Mouse (Mus musculus): Measurements from ENCODE around the gene Usp43.

DNA sequence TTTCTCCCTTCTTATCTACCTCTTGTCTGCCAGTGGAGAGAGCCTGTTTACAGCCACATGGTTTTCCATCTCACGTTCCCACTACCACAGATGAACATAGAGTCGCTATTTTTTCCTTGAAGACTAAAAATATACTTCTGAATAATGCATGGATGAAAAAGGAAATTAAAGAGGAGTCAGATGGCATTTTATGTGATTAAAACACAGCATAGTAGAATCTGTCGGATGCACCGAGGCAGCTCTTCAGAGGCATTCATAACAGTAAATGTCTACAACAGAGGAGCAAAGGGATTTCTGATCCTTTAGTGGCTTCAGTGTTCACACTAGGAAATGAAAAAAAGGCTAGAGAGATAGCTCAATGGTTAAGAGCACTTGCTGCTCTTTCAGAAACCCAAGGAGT, 76.8 kb downstream of the Usp43 start:
- no peak for TF ChIP-seq POLR2A (IDR thresholded peaks at IDR 0.05; ENCODE audit: insufficient read depth, low read length)
- no peak for TF ChIP-seq CTCF (IDR thresholded peaks at IDR 0.05; ENCODE audit: low read depth, low read length)

Measured in ES-Bruce4 (cell line).